Mouse (Mus musculus) erythroid progenitor cell, adult 5-6 weeks (primary cell): ENCODE data around the gene Mrpl40. TPM values are rescaled to one million over a fixed set of nuclear protein-coding genes. Genes with fewer than 3 reads are reported as not detected.

ENCODE experiments used
- ATAC-seq: replicated peaks from 2 replicates; pipeline ENCODE4 v1.8.0; 2016; ENCODE audit warnings: moderate number of reproducible peaks, mild to moderate bottlenecking, moderate TSS enrichment, inconsistent platforms; ENCODE audit not compliant: poor library complexity, low FRiP score, severe bottlenecking
- total RNA-seq, 2 experiments: library from RNA; stranded (forward) in 1 of 2; stranded (reverse) in 1 of 2; fragments of 150-400 nt in 1 of 2; fragments of 186-747, 209-891 nt in 1 of 2; gene quantifications; 2 replicates each; pipeline versions ENCODE4 v1.2.3 to v1.2.4; 2015 to 2017; ENCODE audit warnings: low replicate concordance in 2 of 2

The Mrpl40 gene
- total RNA-seq, 2 experiments from 2014 or later = 39.0 to 86.4 TPM

DNA sequence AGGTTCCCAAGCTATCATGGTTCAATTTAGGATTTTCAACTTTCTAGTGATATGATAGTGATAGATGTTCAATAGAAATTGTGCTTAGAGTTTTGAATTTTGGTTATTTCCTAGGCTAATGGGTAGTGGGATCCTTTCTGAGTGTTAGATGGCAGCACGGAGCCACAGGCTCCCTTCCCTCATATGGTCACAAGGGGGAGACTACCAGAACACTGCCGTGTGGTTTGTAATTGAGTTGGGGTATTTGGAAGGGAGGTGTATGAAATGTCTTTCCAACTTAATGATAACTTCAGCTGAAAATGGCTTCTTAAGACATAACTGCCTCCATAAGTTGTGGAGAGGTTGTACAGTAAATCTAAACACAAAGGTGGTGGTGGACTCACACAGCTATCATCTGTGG is 43.2 kb downstream of the Mrpl40 start:
- no peak for ATAC-seq

DNA sequence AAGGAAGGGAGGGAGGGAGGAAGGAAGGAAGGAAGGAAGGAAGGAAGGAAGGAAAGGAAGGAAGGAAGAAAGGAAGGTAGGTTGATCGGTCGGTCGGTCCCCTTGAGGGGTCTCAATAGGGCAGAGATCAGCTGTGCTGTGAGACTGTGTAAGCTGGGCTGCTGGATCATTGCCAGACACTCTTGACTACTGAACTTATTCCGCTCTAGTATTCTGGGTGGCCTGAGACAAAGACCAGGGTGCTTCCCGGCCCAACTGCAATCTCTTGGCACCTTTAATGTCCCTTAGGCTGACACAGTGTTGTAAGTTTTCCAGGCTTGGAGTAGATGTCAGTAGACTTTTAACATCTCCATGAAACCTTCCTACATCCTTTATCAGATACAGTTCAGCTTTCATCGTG is 47.6 kb downstream of the Mrpl40 start:
- no peak for ATAC-seq

DNA sequence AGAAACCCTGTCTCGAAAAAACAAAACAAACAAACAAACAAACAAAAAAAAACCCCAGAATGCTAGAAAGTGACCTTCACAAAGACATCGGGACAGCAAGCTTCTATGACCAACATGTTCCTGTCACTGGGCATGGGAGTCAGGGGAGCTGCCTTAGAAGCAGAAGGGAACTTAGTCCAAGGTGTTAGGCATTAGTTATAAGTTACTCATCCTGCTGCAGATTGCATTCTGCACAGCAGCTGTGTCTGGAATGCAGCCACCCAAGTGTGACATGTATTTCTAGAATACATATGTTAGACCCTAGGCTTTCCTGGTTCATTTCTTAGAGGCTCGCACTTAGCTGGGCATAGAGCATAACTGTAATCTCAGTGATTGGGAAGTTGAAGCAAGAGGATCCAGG is 48.0 kb downstream of the Mrpl40 start:
- no peak for ATAC-seq

DNA sequence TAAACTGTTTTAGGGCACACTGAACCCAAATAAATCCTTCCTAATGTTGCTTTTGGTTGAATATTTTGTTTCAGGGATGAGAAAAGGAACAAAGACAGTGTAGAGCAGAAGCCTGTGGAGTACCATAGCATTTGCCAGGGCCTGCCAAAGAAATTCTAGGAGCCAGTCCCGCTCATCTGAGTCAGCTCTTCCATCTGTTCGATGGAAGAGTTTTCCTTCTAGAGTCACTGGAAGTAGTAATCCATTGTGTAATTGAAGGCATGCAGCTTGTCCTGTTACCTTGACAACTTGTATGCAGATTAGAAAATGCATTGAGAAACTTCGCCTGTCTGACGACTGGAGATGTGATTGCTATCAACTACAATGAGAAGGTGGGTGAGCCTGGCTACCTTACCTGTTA is 53.7 kb downstream of the Mrpl40 start:
- ATAC-seq = no peak

DNA sequence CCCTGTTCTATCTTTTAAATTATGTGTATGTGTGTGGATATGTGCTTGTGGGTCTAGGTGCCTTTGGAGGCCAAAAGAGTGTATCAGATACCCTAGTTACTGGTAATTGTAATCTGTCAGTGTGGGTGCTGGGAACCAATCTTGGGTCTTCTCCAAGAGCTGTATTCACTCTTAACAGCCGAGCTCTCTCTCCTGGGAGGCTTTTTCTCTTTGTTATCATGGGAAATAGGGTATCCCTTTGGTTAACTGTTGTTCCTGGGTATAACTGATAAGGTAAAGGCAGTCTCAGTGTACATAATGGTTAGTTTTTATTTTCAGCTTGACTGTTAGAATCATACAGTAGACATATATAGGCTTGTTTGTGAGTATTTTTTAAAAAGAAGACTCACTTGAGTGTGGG is 54.3 kb downstream of the Mrpl40 start:
- no peak for ATAC-seq

Other genes starting within 250 kb of the Mrpl40 start
- gene Sept5, start 246.9 kb downstream of the Mrpl40 start, total RNA-seq (2015; ENCODE audit: low replicate concordance) = 2.1 and 7.6 TPM in 2 replicates
- gene Sept5, start 246.9 kb downstream of the Mrpl40 start, total RNA-seq (2017; ENCODE audit: low replicate concordance) = 11.2 TPM in 1 of 2 replicates, not detected in the other
- gene Cldn5, start 100.0 kb downstream of the Mrpl40 start, total RNA-seq (2015; ENCODE audit: low replicate concordance) = not detected in 2 replicates
- not detected in 2 replicates for gene Cldn5, start 100.0 kb downstream of the Mrpl40 start, total RNA-seq (2017; ENCODE audit: low replicate concordance)
- gene Ufd1, start 65.1 kb downstream of the Mrpl40 start, total RNA-seq (2015; ENCODE audit: low replicate concordance) = 59.5 and 75.3 TPM in 2 replicates
- gene Ufd1, start 65.1 kb downstream of the Mrpl40 start, total RNA-seq (2017; ENCODE audit: low replicate concordance) = 87.2 and 92.1 TPM in 2 replicates
- gene Cdc45, start 64.9 kb downstream of the Mrpl40 start, total RNA-seq (2015; ENCODE audit: low replicate concordance) = 66.7 and 83.3 TPM in 2 replicates
- 61.0 and 72.0 TPM in 2 replicates for gene Cdc45, start 64.9 kb downstream of the Mrpl40 start, total RNA-seq (2017; ENCODE audit: low replicate concordance)
- 5.4 and 7.5 TPM in 2 replicates for gene 2510002D24Rik, start 40.3 kb downstream of the Mrpl40 start, total RNA-seq (2015; ENCODE audit: low replicate concordance)
- gene 2510002D24Rik, start 40.3 kb downstream of the Mrpl40 start, total RNA-seq (2017; ENCODE audit: low replicate concordance) = 3.9 TPM in 2 replicates
- not detected in 2 replicates for gene Gm28539, start 40.3 kb downstream of the Mrpl40 start, total RNA-seq (2015; ENCODE audit: low replicate concordance)
- 15.7 TPM in 1 of 2 replicates, not detected in the other for gene Gm28539, start 40.3 kb downstream of the Mrpl40 start, total RNA-seq (2017; ENCODE audit: low replicate concordance)
- gene Hira, start 175 bp upstream of the Mrpl40 start, total RNA-seq (2015; ENCODE audit: low replicate concordance) = 66.2 and 71.7 TPM in 2 replicates
- 18.5 and 36.7 TPM in 2 replicates for gene Hira, start 175 bp upstream of the Mrpl40 start, total RNA-seq (2017; ENCODE audit: low replicate concordance)